Mouse (Mus musculus) layer of hippocampus, adult 8-10 months (tissue): ENCODE measurements around the gene Slc22a8. TPM values are rescaled to one million over a fixed set of nuclear protein-coding genes. Genes with fewer than 3 reads are reported as not detected.

ENCODE experiments used
- total RNA-seq, 4 experiments: library from RNA; stranded (reverse); gene quantifications; 2 replicates each; pipeline ENCODE4 v1.2.4; 2022

Slc22a8 gene
- total RNA-seq, 4 experiments from 2014 or later, result 10.6 to 12.2 (median 11.5) TPM

Other genes starting within 250 kb of the Slc22a8 start
- gene Slc22a30, start 186.1 kb upstream of the Slc22a8 start, total RNA-seq, result not detected
- gene Slc22a6, start 26.8 kb downstream of the Slc22a8 start, total RNA-seq, result 1 to 10 TPM; 3.5 to 4.4 (median 4.1) TPM
- 100 to 1,000 TPM; 160 to 164 (median 161) TPM for gene Chrm1, start 72.5 kb downstream of the Slc22a8 start, total RNA-seq
- gene Slc3a2, start 132.1 kb downstream of the Slc22a8 start, total RNA-seq, result 100 to 1,000 TPM; 157 to 169 (median 162) TPM
- 10 to 100 TPM; 44.0 to 45.3 (median 44.3) TPM for gene Wdr74, start 144.6 kb downstream of the Slc22a8 start, total RNA-seq
- 1 to 10 TPM in 3 of 4 experiments, not detected in 1; 2.0 to 3.3 (median 2.4) TPM for gene 1700092M07Rik, start 149.5 kb downstream of the Slc22a8 start, total RNA-seq
- gene Stx5a, start 150.2 kb downstream of the Slc22a8 start, total RNA-seq, result 10 to 100 TPM; 65.3 to 91.2 (median 76.1) TPM
- 100 to 1,000 TPM in 2 of 4 experiments, 10 to 100 TPM in 2; 80.5 to 120 (median 102) TPM for gene Nxf1, start 165.8 kb downstream of the Slc22a8 start, total RNA-seq
- gene Tmem223, start 179.7 kb downstream of the Slc22a8 start, total RNA-seq, result 10 to 100 TPM; 61.3 to 77.8 (median 72.8) TPM
- 10 to 100 TPM; 10.1 to 17.5 (median 13.1) TPM for gene Tmem179b, start 183.2 kb downstream of the Slc22a8 start, total RNA-seq
- gene Taf6l, start 195.2 kb downstream of the Slc22a8 start, total RNA-seq, result 10 to 100 TPM; 14.7 to 20.1 (median 18.2) TPM
- gene Polr2g, start 207.3 kb downstream of the Slc22a8 start, total RNA-seq, result 100 to 1,000 TPM; 101 to 122 (median 109) TPM
- gene Zbtb3, start 211.3 kb downstream of the Slc22a8 start, total RNA-seq, result 1 to 10 TPM; 5.2 to 7.9 (median 5.4) TPM
- gene Ttc9c, start 228.1 kb downstream of the Slc22a8 start, total RNA-seq, result 10 to 100 TPM; 36.4 to 45.1 (median 40.1) TPM
- gene Hnrnpul2, start 228.8 kb downstream of the Slc22a8 start, total RNA-seq, result 100 to 1,000 TPM; 113 to 126 (median 120) TPM
- not detected for gene AC129217.1, start 238.5 kb downstream of the Slc22a8 start, total RNA-seq
- gene Bscl2, start 246.2 kb downstream of the Slc22a8 start, total RNA-seq, result 100 to 1,000 TPM in 3 of 4 experiments, 10 to 100 TPM in 1; 98.1 to 115 (median 106) TPM
- 100 to 1,000 TPM; 125 to 148 (median 143) TPM for gene Gng3, start 247.9 kb downstream of the Slc22a8 start, total RNA-seq